Mouse (Mus musculus): Measurements from ENCODE around the gene 4933424G06Rik. TPM values are rescaled to one million over a fixed set of nuclear protein-coding genes. Genes with fewer than 3 reads are reported as not detected.

The 4933424G06Rik gene
- total and polyA plus RNA-seq, 3 experiments: not detected

DNA sequence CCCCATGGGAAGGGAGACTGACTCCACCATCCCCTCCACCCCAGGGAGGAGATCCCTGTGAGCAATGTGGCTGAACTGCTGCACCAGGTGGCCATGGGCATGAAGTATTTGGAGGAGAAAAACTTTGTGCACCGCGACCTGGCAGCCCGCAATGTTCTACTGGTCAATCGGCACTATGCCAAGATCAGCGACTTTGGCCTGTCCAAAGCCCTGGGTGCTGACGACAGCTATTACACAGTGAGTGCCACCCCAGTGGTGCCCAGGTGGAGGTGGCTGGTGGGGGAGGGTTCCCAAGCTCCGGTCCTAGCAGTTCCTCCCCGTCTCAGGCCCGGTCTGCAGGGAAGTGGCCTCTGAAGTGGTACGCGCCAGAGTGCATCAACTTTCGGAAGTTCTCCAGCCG lies 70.8 kb downstream of the 4933424G06Rik start:
- no peak for DNase-seq (ENCODE audit: low read depth, low spot score)
- no peak overlapping the region for H3K27ac ChIP-seq (ENCODE audit: control insufficient read depth, low read depth, low read length)
- no peaks in the 10 kb centered on the region for H3K27me3 ChIP-seq (ENCODE audit: control insufficient read depth in 1 of 2, insufficient read depth in 2 of 2, low read length in 2 of 2)
- TF ChIP-seq RCOR1 (IDR thresholded peaks at IDR 0.05; ENCODE audit: low read depth, low read length): no peak
- TF ChIP-seq RAD21 (IDR thresholded peaks at IDR 0.05; ENCODE audit: low read depth, low read length): no peak
- no peak for TF ChIP-seq CHD1 (IDR thresholded peaks at IDR 0.05; ENCODE audit: low read depth, low read length)
- no peak for TF ChIP-seq USF2 (IDR thresholded peaks at IDR 0.05; ENCODE audit: borderline replicate concordance in 1 of 2, insufficient read depth in 1 of 2, low read depth in 1 of 2, low read length in 2 of 2)
- no peak for TF ChIP-seq GATA1 (IDR thresholded peaks at IDR 0.05; ENCODE audit: low read depth, low read length)
- no peaks in the 10 kb centered on the region for H3K36me3 ChIP-seq (ENCODE audit: control insufficient read depth in 1 of 2, insufficient read depth in 2 of 2, low read length in 2 of 2)
- H3K9me3 ChIP-seq (replicated peaks; ENCODE audit: insufficient read depth, low read length): no peaks in the 10 kb centered on the region
- H3K4me3 ChIP-seq (ENCODE audit: control insufficient read depth in 1 of 2, insufficient read depth in 1 of 2, low read depth in 2 of 2, low read length in 2 of 2): no peak overlapping the region
- H3K9ac ChIP-seq (ENCODE audit: control insufficient read depth, low read depth, low read length, poor library complexity, severe bottlenecking): no peak overlapping the region
- H3K79me2 ChIP-seq (ENCODE audit: control insufficient read depth, insufficient read depth, low read length, poor library complexity): no peaks in the 10 kb centered on the region
- peaks cover 0 to 5% of the 10 kb centered on the region in 2 experiments; a peak in 1 of 4 replicates for H3K4me1 ChIP-seq (ENCODE audit: control insufficient read depth in 1 of 2, insufficient read depth in 2 of 2, low read length in 2 of 2)

DNA sequence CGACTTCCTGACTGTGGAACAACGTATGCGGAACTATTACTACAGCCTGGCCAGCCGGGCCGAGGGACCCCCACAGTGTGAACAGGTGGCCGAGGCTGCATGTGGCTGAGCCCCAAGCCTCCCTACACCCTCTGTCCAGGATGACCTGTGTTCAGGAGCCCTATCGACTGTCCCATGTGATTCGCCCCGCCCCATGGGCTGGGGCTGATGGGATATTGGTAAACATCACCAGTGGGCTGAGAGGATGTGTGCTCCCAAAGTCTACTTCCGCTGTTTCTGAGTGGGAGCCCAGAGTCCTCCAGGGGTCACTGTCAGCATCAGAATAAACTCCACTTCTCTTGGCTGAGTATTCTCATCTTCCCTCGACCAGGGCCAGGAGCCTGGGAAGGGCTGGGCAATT lies 72.5 kb downstream of the 4933424G06Rik start:
- Histone ChIP-seq H3K9me3 (replicated peaks; ENCODE audit: insufficient read depth, low read length) (no peaks in the 10 kb centered on the region), H3K4me1 (ENCODE audit: control insufficient read depth in 1 of 2, insufficient read depth in 2 of 2, low read length in 2 of 2) (peaks cover 0 to 5% of the 10 kb centered on the region in 2 experiments; a peak in 1 of 4 replicates), H3K27me3 (ENCODE audit: control insufficient read depth in 1 of 2, insufficient read depth in 2 of 2, low read length in 2 of 2) (no peaks in the 10 kb centered on the region), H3K27ac (ENCODE audit: control insufficient read depth, low read depth, low read length) (no peak overlapping the region), H3K4me3 (ENCODE audit: control insufficient read depth in 1 of 2, insufficient read depth in 1 of 2, low read depth in 2 of 2, low read length in 2 of 2) (no peak overlapping the region), H3K36me3 (ENCODE audit: control insufficient read depth in 1 of 2, insufficient read depth in 2 of 2, low read length in 2 of 2) (no peaks in the 10 kb centered on the region), H3K79me2 (ENCODE audit: control insufficient read depth, insufficient read depth, low read length, poor library complexity) (no peaks in the 10 kb centered on the region), H3K9ac (ENCODE audit: control insufficient read depth, low read depth, low read length, poor library complexity, severe bottlenecking) (no peak overlapping the region)
- peak in 2 of 3 experiments; percentile 11 to 15; a peak in 1 of 6 replicates for TF ChIP-seq CTCF (IDR thresholded peaks at IDR 0.05 in 2 of 3, conservative IDR thresholded peaks at IDR 0.05 in 1 of 3; ENCODE audit: control insufficient read depth in 1 of 3, insufficient read depth in 1 of 3, low read depth in 2 of 3, low read length in 3 of 3, poor library complexity in 1 of 3, severe bottlenecking in 1 of 3)
- TF ChIP-seq JUND (IDR thresholded peaks at IDR 0.05; ENCODE audit: low read depth, low read length): no peak
- TF ChIP-seq TCF12 (IDR thresholded peaks at IDR 0.05; ENCODE audit: low read depth, low read length): no peak
- DNase-seq (ENCODE audit: low read depth, low spot score): no peak

- Histone ChIP-seq H3K27me3 (ENCODE audit: control insufficient read depth in 1 of 2, insufficient read depth in 2 of 2, low read length in 2 of 2) (no peaks in the 10 kb centered on the region), H3K36me3 (ENCODE audit: control insufficient read depth in 1 of 2, insufficient read depth in 2 of 2, low read length in 2 of 2) (no peaks in the 10 kb centered on the region), H3K79me2 (ENCODE audit: control insufficient read depth, insufficient read depth, low read length, poor library complexity) (no peaks in the 10 kb centered on the region), H3K27ac (ENCODE audit: control insufficient read depth, low read depth, low read length) (no peak overlapping the region), H3K4me1 (ENCODE audit: control insufficient read depth in 1 of 2, insufficient read depth in 2 of 2, low read length in 2 of 2) (peaks cover 0 to 5% of the 10 kb centered on the region in 2 experiments; a peak in 1 of 4 replicates), H3K4me3 (ENCODE audit: control insufficient read depth in 1 of 2, insufficient read depth in 1 of 2, low read depth in 2 of 2, low read length in 2 of 2) (no peak overlapping the region), H3K9me3 (replicated peaks; ENCODE audit: insufficient read depth, low read length) (no peaks in the 10 kb centered on the region), H3K9ac (ENCODE audit: control insufficient read depth, low read depth, low read length, poor library complexity, severe bottlenecking) (no peak overlapping the region)
- DNase-seq (ENCODE audit: low read depth, low spot score): peak; percentile 69
- TF ChIP-seq TCF12 (IDR thresholded peaks at IDR 0.05; ENCODE audit: low read depth, low read length) (no peak), ZKSCAN1 (IDR thresholded peaks at IDR 0.05; ENCODE audit: low read depth, low read length) (no peak), MAZ (IDR thresholded peaks at IDR 0.05; ENCODE audit: low read depth, low read length) (no peak), MXI1 (IDR thresholded peaks at IDR 0.05; ENCODE audit: low read depth, low read length) (no peak), ZNF384 (IDR thresholded peaks at IDR 0.05; ENCODE audit: low read depth, low read length) (no peak; the same call in 1 of the 2 replicates), UBTF (IDR thresholded peaks at IDR 0.05; ENCODE audit: borderline replicate concordance, insufficient read depth, low read depth, low read length) (no peak), CTCF (IDR thresholded peaks at IDR 0.05 in 2 of 3, conservative IDR thresholded peaks at IDR 0.05 in 1 of 3; ENCODE audit: control insufficient read depth in 1 of 3, insufficient read depth in 1 of 3, low read depth in 2 of 3, low read length in 3 of 3, poor library complexity in 1 of 3, severe bottlenecking in 1 of 3) (peak; percentile 63 to 94 (median 76)), TBP (IDR thresholded peaks at IDR 0.05; ENCODE audit: low read depth, low read length) (no peak), ZMIZ1 (IDR thresholded peaks at IDR 0.05; ENCODE audit: low read depth, low read length) (no peak), E2F4 (IDR thresholded peaks at IDR 0.05; ENCODE audit: borderline replicate concordance, low read depth, low read length) (no peak), SIN3A (IDR thresholded peaks at IDR 0.05; ENCODE audit: low read length) (0 out of 2 replicates have a peak, but pooled peaks have one; percentile 18), NELFE (IDR thresholded peaks at IDR 0.05; ENCODE audit: low read depth, low read length) (no peak), RAD21 (IDR thresholded peaks at IDR 0.05; ENCODE audit: low read depth, low read length) (no peak; the same call in none of the 2 replicates), MEF2A (IDR thresholded peaks at IDR 0.05; ENCODE audit: extremely low read depth, insufficient replicate concordance, low read depth, low read length, poor library complexity, severe bottlenecking) (no peak), HCFC1 (IDR thresholded peaks at IDR 0.05; ENCODE audit: low read depth, low read length) (no peak), USF2 (IDR thresholded peaks at IDR 0.05; ENCODE audit: borderline replicate concordance in 1 of 2, insufficient read depth in 1 of 2, low read depth in 1 of 2, low read length in 2 of 2) (no peak), POLR2AphosphoS2 (IDR thresholded peaks at IDR 0.05; ENCODE audit: low read length) (no peak), CHD1 (IDR thresholded peaks at IDR 0.05; ENCODE audit: low read depth, low read length) (no peak), ZC3H11A (IDR thresholded peaks at IDR 0.05; ENCODE audit: low read depth, low read length) (peak; percentile 95)
Measured at GRCm38 (mm10) chr1:36784365-36785134, 74.6 kb downstream of the 4933424G06Rik start.
